Mouse (Mus musculus): ENCODE results near the gene Olfr718-ps1. TPM values are rescaled to one million over a fixed set of nuclear protein-coding genes. Genes with fewer than 3 reads are reported as not detected.

Olfr718-ps1 gene
- polyA plus RNA-seq, 1 experiment from 2014 or later, result 0.23 TPM

- H3K4me1 ChIP-seq (replicated peaks; ENCODE audit: control insufficient read depth, insufficient read depth, low read length), result peaks cover 3% of the 10 kb centered on the region; the same call in 1 of the 2 replicates
- H3K27me3 ChIP-seq (replicated peaks; ENCODE audit: control insufficient read depth, insufficient read depth, low read length), result no peaks in the 10 kb centered on the region
- no peak for ATAC-seq
- TF ChIP-seq CTCF (IDR thresholded peaks at IDR 0.05; ENCODE audit: low read depth), result no peak
- no peak overlapping the region for H3K9ac ChIP-seq (ENCODE audit: low read depth, low read length)
- H3K4me2 ChIP-seq (replicated peaks; ENCODE audit: low read depth), result no peak overlapping the region
- H3K4me3 ChIP-seq (ENCODE audit: low read depth, low read length), result no peak overlapping the region
- 85% methylated on average over 2 of the region's 2 CpGs for WGBS
- H3K9me3 ChIP-seq (ENCODE audit: control insufficient read depth), result no peaks in the 10 kb centered on the region
- no peaks in the 10 kb centered on the region for H3K36me3 ChIP-seq (ENCODE audit: control insufficient read depth, insufficient read depth)
- H3K27ac ChIP-seq (ENCODE audit: low read depth, low read length), result no peak overlapping the region
These were observed 44.1 kb downstream of the Olfr718-ps1 start for GRCm38 (mm10) chr5:143103231-143103630.

DNA sequence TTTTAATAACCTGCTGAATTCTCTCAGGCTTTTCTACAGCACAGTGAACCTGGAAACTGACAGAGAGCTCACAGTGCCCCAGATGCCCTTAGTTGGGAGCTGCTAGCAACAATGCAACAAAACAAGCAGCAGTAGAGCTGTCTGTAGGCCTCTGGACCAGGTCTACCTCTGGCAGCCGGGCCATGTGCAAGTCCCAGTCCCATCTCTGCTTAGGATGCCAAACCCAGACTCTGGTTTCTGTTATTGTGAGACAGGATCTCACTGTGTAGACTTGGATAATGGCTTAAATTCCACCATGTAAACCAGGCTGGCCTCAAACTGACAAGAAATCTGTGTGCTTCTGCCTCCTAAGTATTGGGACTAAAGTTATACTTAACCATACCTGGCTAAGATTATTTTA, 45.8 kb downstream of the Olfr718-ps1 start:
- Histone ChIP-seq H3K4me3 (ENCODE audit: low read depth, low read length) (no peak overlapping the region), H3K4me2 (replicated peaks; ENCODE audit: low read depth) (no peak overlapping the region), H3K27me3 (replicated peaks; ENCODE audit: control insufficient read depth, insufficient read depth, low read length) (no peaks in the 10 kb centered on the region), H3K4me1 (replicated peaks; ENCODE audit: control insufficient read depth, insufficient read depth, low read length) (no peaks in the 10 kb centered on the region), H3K9ac (ENCODE audit: low read depth, low read length) (no peak overlapping the region), H3K9me3 (ENCODE audit: control insufficient read depth) (no peaks in the 10 kb centered on the region), H3K36me3 (ENCODE audit: control insufficient read depth, insufficient read depth) (no peaks in the 10 kb centered on the region), H3K27ac (ENCODE audit: low read depth, low read length) (no peak overlapping the region)
- no peak for ATAC-seq
- no peak for TF ChIP-seq CTCF (IDR thresholded peaks at IDR 0.05; ENCODE audit: low read depth)
- WGBS, result 77% methylated on average over 1 of the region's 1 CpGs

DNA sequence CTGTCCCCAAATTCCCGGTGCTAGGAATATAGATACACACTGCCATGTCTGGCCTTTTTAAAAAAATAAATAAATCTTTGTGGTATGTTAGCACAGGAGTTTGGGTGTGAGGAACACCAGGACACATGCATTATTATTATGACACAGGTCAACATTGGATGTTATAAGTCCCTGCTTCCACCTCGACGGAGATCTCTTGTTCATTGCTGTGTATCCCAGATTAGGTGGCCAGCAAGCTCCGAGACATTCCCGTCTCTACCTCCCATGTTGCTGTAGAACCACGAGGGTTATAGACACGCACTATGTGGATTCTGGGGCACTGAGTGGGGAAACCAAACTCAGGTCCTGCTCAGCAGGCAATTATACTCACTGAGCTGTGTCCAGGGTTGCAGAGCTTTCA, 52.1 kb downstream of the Olfr718-ps1 start:
- WGBS, result 89% methylated on average over 7 of the region's 7 CpGs
- Histone ChIP-seq H3K36me3 (ENCODE audit: control insufficient read depth, insufficient read depth) (peaks cover 30% of the 10 kb centered on the region), H3K4me3 (ENCODE audit: low read depth, low read length) (no peak overlapping the region), H3K27me3 (replicated peaks; ENCODE audit: control insufficient read depth, insufficient read depth, low read length) (no peaks in the 10 kb centered on the region), H3K4me1 (replicated peaks; ENCODE audit: control insufficient read depth, insufficient read depth, low read length) (no peaks in the 10 kb centered on the region), H3K9me3 (ENCODE audit: control insufficient read depth) (no peaks in the 10 kb centered on the region), H3K4me2 (replicated peaks; ENCODE audit: low read depth) (no peak overlapping the region), H3K27ac (ENCODE audit: low read depth, low read length) (no peak overlapping the region), H3K9ac (ENCODE audit: low read depth, low read length) (no peak overlapping the region)
- TF ChIP-seq CTCF (IDR thresholded peaks at IDR 0.05; ENCODE audit: low read depth), result no peak
- ATAC-seq, result no peak

DNA sequence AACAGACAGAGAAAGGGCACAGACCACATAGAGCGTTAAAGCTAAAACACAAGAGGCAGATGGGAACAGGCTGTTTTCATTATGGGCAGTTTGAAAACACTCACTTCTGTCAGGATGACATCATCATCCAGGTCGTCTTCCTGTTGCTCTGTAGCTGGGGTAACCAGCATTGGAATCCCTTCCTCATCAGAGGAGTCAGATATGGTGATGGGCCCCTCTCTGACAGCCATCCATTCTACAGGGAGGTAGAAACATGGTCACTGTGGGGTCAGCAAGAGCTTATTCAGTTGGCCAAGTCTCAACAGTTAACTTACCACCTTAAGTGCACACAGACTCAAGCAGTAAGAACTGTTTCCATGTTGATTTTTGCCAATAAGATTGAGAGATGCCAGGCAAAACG, 54.5 kb downstream of the Olfr718-ps1 start:
- 69% methylated on average over 3 of the region's 3 CpGs for WGBS
- H3K4me2 ChIP-seq (replicated peaks; ENCODE audit: low read depth), result no peak overlapping the region
- H3K4me1 ChIP-seq (replicated peaks; ENCODE audit: control insufficient read depth, insufficient read depth, low read length), result no peaks in the 10 kb centered on the region

GRCm38 (mm10) chr5:143084898-143085297, 62.5 kb downstream of the Olfr718-ps1 start:
- no peak for ATAC-seq
- Histone ChIP-seq H3K9ac (ENCODE audit: low read depth, low read length) (no peak overlapping the region), H3K4me3 (ENCODE audit: low read depth, low read length) (no peak overlapping the region), H3K4me1 (replicated peaks; ENCODE audit: control insufficient read depth, insufficient read depth, low read length) (no peaks in the 10 kb centered on the region), H3K4me2 (replicated peaks; ENCODE audit: low read depth) (no peak overlapping the region), H3K27ac (ENCODE audit: low read depth, low read length) (no peak overlapping the region), H3K27me3 (replicated peaks; ENCODE audit: control insufficient read depth, insufficient read depth, low read length) (no peaks in the 10 kb centered on the region), H3K9me3 (ENCODE audit: control insufficient read depth) (no peaks in the 10 kb centered on the region), H3K36me3 (ENCODE audit: control insufficient read depth, insufficient read depth) (peaks cover 64% of the 10 kb centered on the region)
- TF ChIP-seq CTCF (IDR thresholded peaks at IDR 0.05; ENCODE audit: low read depth), result peak; percentile 83
- WGBS, result 72% methylated on average over 4 of the region's 4 CpGs

More for the DNA sequence above, 54.5 kb downstream of the Olfr718-ps1 start:
- H3K9me3 ChIP-seq (ENCODE audit: control insufficient read depth), result no peaks in the 10 kb centered on the region
- peaks cover 46% of the 10 kb centered on the region for H3K36me3 ChIP-seq (ENCODE audit: control insufficient read depth, insufficient read depth)
- H3K4me3 ChIP-seq (ENCODE audit: low read depth, low read length), result no peak overlapping the region
- no peak for ATAC-seq
- H3K27ac ChIP-seq (ENCODE audit: low read depth, low read length), result no peak overlapping the region
- no peaks in the 10 kb centered on the region for H3K27me3 ChIP-seq (replicated peaks; ENCODE audit: control insufficient read depth, insufficient read depth, low read length)
- no peak for TF ChIP-seq CTCF (IDR thresholded peaks at IDR 0.05; ENCODE audit: low read depth)
- no peak overlapping the region for H3K9ac ChIP-seq (ENCODE audit: low read depth, low read length)

Small RNA genes lying within 50 kb of the gene (microRNA-seq; reads per million reads assigned to microRNA genes)
- gene Gm44405, result not detected

Other genes starting within 250 kb of the Olfr718-ps1 start
- gene Actb, start 240.8 kb downstream of the Olfr718-ps1 start, polyA plus RNA-seq (2015; fragmentation: Nextera tagmentation; extraction: Ambion mirVana), result 22,808 and 23,070 TPM in 2 replicates
- gene Fscn1, start 187.2 kb downstream of the Olfr718-ps1 start, polyA plus RNA-seq (2015; fragmentation: Nextera tagmentation; extraction: Ambion mirVana), result 36.5 and 37.1 TPM in 2 replicates
- 16.9 and 20.6 TPM in 2 replicates for gene Rnf216, start 34.6 kb downstream of the Olfr718-ps1 start, polyA plus RNA-seq (2015; fragmentation: Nextera tagmentation; extraction: Ambion mirVana)
- gene Rbak, start 33.2 kb upstream of the Olfr718-ps1 start, polyA plus RNA-seq (2015; fragmentation: Nextera tagmentation; extraction: Ambion mirVana), result 2.5 and 2.9 TPM in 2 replicates
- gene Spdye4b, start 33.4 kb upstream of the Olfr718-ps1 start, polyA plus RNA-seq (2015; fragmentation: Nextera tagmentation; extraction: Ambion mirVana), result not detected in 2 replicates
- gene Spdye4a, start 79.3 kb upstream of the Olfr718-ps1 start, polyA plus RNA-seq (2015; fragmentation: Nextera tagmentation; extraction: Ambion mirVana), result not detected in 2 replicates
- 2.1 and 2.7 TPM in 2 replicates for gene Zfp12, start 87.6 kb upstream of the Olfr718-ps1 start, polyA plus RNA-seq (2015; fragmentation: Nextera tagmentation; extraction: Ambion mirVana)
- gene Zfp316, start 122.4 kb upstream of the Olfr718-ps1 start, polyA plus RNA-seq (2015; fragmentation: Nextera tagmentation; extraction: Ambion mirVana), result 0.81 and 0.86 TPM in 2 replicates
- gene Zfp853, start 146.0 kb upstream of the Olfr718-ps1 start, polyA plus RNA-seq (2015; fragmentation: Nextera tagmentation; extraction: Ambion mirVana), result not detected in 2 replicates
- 14.7 and 14.9 TPM in 2 replicates for gene E130309D02Rik, start 167.8 kb upstream of the Olfr718-ps1 start, polyA plus RNA-seq (2015; fragmentation: Nextera tagmentation; extraction: Ambion mirVana)
- 46.5 and 52.4 TPM in 2 replicates for gene Zdhhc4, start 181.7 kb upstream of the Olfr718-ps1 start, polyA plus RNA-seq (2015; fragmentation: Nextera tagmentation; extraction: Ambion mirVana)
- 0.04 and 0.10 TPM in 2 replicates for gene Grid2ip, start 209.8 kb upstream of the Olfr718-ps1 start, polyA plus RNA-seq (2015; fragmentation: Nextera tagmentation; extraction: Ambion mirVana)